ENCODE assay signal across 13 mouse cellular contexts in genomic region chr14:56848322-56848721, GRCm38 (mm10).
"Had no signal": no experiment of that assay in that cellular context is flagged by ENCODE, and none has a peak within 500 bp of the region (broad histone marks: within the 10 kb centered on the region; RNA-seq: fewer than 3 reads in every experiment).

No protein-coding gene starts in this region.

- H3K27me3 ChIP-seq: midbrain, embryonic 12.5 days; neural tube, embryonic 12.5 days had no signal

- H3K36me3 ChIP-seq: midbrain, embryonic 10.5 days; midbrain, embryonic 12.5 days; neural tube, embryonic 12.5 days had no signal

- H3K4me3 ChIP-seq: midbrain, embryonic 10.5 days; midbrain, embryonic 12.5 days; neural tube, embryonic 12.5 days had no signal

- H3K4me1 ChIP-seq: neural tube, embryonic 12.5 days had no signal

- ATAC-seq: midbrain, embryonic 16.5 days had no signal

- H3K27ac ChIP-seq: midbrain, embryonic 10.5 days; midbrain, embryonic 12.5 days; neural tube, embryonic 12.5 days had no signal

- DNase-seq: lung, adult 18-20 months; lung, embryonic 14.5 days; lung, postnatal 10 days; lung, postnatal 4 days; midbrain, embryonic 14.5 days; right cerebral cortex, postnatal 14 days; thymus, adult 18-20 months; thymus, postnatal 14 days; thymus, postnatal 36 days had no signal
